Mouse (Mus musculus): Measurements from ENCODE around the gene Prkab2.

The Prkab2 gene

DNA sequence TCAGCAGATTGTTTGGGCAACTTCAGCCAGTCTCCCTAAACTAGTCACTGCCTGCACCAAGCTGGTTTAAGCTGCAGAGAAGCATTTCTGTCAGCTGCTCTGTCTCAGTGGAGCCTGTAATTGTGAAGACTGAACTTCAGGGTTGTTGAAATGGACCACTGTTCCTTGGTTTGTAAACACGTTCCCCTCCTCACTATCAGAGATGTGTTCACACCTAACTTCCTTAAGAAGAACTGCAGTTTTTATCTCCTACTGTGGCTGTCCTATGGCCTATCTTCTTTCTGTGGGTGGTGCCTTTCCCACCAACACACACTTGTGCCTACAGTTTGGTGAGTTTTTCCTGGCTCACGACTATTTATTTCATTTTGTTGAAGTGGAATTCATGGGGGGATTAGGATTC, 31.3 kb downstream of the Prkab2 start:
- no peak for DNase-seq (ENCODE audit: inconsistent age in 2 of 2, low spot score in 1 of 2)

DNA sequence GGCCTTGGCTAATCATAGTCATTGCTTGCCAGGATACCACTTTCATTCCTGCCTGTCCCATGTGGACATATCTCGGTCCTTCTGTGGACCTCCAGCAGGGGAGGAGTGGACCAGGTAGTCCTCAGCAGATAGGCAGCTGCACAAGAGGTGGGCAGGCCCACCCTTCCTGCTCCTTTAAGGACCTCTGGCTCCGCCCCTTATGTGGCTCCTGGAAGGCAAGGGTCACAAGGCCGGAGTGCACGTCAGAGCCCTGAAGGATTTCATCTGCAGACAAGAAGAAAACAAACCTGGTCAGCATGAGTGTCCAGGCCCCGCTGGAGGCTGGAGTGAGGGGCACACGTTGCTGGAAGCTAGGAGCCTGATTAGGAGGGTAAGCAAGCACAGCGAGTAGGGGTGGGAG, 32.6 kb downstream of the Prkab2 start:
- peak in 1 of 2 experiments; percentile 32 for DNase-seq (ENCODE audit: inconsistent age in 2 of 2, low spot score in 1 of 2)

DNA sequence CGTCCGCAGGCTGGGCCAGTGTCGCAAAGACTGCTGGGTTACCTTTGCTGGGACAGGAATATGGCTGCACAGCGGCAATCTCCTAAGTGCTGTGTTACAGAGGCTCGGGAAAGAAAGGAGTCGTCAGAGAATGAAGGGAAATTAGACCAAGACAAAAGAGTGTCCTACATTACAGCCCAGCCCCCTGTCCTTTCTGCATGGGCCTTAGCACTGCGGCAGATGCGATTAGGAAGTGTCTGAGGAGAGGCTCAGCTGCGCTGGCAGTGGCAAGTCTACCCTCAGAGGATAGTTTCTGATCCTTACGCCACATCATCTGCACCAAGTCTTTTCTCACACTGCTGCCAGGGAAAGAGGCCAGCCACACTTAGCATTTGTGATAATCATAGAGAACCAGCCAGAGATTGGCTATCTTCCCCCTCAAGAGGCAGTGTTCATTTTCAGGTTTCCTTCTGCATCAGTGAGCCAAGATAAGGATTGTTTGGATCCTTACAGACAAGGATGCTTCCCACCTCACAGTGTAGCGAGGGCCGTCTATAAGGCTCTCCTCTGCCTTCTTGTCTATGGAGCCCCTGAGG, 33.5 kb downstream of the Prkab2 start:
- DNase-seq (ENCODE audit: inconsistent age in 2 of 2, low spot score in 1 of 2): no peak

DNA sequence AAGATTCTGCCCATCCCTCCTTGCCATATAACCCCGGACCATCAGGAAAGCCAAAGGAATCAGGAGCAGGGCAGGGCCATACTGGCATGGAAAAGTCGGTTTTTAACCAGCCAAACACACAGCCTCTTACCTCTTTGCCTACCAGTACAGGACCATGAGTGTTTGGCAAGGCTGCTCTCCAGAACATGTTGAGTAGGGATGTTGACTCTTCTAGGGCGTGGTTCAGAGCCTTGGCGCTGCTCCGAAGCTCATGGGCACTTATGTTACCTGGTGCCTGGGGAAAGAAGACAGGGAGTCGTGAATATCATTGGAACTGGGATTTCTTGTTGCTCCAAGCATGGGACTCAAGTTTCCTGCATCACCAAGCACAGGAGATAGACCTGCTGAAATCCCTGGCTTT, 35.8 kb downstream of the Prkab2 start:
- no peak for DNase-seq (ENCODE audit: inconsistent age in 2 of 2, low spot score in 1 of 2)

DNA sequence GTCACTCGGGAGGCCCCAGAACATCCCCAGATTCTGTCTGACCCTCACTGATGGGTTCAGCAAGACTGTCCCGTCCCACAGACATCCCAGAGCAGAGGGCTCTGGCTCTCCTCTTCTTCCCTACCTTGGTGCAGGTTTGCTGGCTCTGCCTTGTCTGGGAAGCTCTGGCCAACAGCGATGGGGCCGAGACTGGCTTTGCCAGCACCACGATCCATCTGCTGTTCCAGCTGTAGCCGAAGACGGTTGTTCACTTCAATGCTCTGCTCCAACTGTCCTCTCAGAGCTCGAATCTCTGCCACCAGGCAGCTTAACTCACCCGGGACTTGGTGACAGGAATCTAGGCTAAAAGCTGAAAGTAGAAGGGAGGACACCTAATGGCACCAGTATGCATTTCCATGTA, 38.9 kb downstream of the Prkab2 start:
- no peak for DNase-seq (ENCODE audit: inconsistent age in 2 of 2, low spot score in 1 of 2)

DNA sequence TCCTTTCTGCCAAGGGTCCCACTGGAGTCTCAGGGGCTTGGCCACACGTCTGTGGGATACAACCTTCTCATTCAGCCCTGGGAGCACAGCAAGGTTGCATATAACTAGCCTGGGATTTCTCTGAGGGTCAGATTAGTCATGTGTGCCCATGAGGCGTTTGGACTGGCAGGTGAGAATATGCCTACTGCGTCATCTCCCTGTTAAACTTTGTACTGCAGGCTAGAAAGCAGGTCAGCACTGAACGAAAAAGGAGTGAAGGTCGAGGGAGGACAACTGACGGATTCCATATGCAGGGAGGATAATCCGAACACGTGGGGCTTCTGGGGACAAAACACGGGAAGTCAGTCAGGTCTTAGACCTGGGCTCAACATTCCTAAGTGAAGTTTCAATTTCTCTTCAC, 39.3 kb downstream of the Prkab2 start:
- DNase-seq (ENCODE audit: inconsistent age in 2 of 2, low spot score in 1 of 2): no peak

DNA sequence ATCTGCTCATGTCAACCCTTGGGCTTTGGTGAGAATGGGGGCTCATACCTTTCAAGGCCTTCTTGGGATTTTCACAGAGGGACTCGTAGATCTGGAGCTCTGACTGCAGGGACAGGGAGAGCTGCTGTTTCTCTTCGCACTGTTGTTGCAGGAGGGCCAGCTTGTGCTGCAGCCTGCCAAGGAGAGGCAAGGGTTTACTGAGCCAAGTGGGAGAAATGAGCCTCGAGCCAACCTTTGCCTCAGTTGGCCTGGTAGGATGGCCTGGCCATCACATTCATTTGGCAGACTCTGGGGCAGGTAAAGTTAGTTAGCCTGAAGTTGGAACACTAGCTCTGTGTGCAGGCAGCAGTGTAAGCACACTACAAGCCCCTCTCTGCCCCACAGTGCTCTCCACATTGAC, 41.1 kb downstream of the Prkab2 start:
- peak in 1 of 2 experiments; percentile 44 for DNase-seq (ENCODE audit: inconsistent age in 2 of 2, low spot score in 1 of 2)

DNA sequence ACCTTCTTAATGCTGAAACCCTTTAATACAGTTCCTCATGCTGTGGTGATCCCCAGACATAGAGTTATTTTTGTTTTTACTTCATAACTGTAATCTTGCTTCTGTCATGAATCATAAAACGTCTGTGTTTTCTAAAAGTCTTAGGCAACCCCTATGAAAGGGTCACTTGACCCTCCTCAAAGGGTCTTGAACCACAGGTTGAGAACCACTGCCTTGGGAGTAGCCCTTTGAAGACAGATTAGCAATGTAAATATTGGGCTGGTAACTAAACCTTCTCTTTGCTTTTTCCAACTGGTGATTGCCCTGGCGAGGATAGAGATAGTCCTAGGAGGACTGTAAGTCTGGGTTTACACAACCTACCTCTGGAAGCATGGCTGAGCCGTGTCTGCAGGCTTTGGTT, 43.2 kb downstream of the Prkab2 start:
- no peak for DNase-seq (ENCODE audit: inconsistent age in 2 of 2, low spot score in 1 of 2)

DNA sequence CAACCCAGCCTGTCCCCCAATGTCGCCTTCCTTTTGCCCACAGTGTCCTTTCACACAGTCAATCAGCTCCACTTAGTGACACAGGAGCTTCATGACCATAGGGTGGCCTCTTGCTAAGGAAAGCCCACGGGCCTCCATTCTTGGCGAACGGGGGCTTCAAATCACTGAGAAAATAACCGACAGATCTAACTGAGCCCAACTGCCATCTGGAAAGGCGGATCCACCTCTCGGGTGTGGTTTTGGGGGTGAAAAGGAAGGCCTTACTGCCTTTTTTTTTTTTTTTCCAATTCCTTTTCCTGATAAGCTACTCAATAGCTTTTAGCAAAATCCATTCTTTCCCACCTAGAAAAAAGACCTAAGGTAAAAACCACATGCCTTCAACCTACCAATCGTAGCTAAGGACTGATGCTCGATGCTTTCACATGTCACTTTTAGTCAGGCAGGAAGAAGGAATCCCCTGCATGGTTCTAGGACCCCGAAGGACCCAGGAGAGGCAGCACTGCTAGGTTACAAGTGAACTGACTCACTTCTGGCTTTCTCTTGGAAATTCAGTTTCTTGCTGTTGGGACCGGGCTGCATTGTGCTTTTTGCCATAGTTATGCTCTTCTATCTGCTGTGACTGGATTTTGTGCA, 44.6 kb downstream of the Prkab2 start:
- DNase-seq (ENCODE audit: inconsistent age in 2 of 2, low spot score in 1 of 2): no peak

DNA sequence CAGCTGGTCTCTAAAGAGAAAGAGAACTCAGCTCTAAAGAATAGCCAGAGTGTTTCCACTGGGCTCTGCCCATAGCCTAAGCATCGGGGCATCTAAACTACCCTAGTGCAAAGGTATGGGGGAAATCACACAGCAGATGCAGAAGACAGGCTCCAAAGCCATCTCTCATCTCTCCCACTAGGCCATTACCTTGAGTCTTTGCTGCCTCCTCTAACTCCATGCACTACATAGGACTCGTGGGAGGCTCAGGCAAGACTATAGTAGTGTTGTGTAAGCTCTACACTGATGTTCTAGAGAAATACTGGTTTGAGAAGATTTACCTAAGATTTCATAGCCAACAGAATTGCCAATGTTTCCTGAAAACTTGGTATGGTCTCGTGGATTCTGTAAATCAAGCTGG, 47.5 kb downstream of the Prkab2 start:
- DNase-seq (ENCODE audit: inconsistent age in 2 of 2, low spot score in 1 of 2): no peak

DNA sequence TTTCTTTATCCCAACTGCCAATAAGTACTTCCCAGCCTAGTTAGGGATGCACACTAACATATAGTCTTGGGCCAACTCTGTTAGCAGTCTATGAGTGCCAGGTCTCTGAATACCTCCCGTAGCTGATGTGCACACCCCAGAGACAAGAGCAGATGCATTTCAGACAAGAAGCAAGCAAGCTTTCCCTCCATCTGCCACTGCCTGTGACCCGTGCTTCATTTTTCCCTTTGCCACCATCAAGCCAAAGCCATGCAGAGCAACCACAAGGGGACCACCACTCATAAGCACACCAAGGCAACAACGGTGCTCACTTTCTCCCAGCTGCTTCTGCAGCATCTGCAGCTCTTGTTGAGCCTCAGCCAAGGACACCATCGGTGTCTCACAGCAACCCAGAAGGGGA, 48.6 kb downstream of the Prkab2 start:
- DNase-seq (ENCODE audit: inconsistent age in 2 of 2, low spot score in 1 of 2): no peak

DNA sequence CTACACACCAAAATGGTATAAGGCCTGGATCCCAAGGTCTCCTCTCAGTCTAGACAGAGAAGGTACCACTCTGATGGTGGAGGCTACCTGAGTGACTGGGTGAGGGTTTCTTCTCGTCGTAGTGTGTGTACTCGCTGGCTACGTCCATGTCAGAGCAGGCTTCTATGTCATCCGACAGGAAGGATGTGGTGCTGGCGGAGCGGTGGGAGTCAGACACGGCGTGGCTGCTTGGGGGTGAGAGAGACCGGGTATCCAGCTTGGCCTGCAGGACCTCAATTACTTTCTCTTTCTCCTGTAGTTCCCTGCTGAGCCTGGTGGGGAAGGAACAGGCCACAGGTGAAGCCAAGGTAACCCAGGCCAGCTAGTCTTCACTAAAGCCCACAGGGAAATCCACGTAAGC, 52.1 kb downstream of the Prkab2 start:
- no peak for DNase-seq (ENCODE audit: inconsistent age in 2 of 2, low spot score in 1 of 2)

DNA sequence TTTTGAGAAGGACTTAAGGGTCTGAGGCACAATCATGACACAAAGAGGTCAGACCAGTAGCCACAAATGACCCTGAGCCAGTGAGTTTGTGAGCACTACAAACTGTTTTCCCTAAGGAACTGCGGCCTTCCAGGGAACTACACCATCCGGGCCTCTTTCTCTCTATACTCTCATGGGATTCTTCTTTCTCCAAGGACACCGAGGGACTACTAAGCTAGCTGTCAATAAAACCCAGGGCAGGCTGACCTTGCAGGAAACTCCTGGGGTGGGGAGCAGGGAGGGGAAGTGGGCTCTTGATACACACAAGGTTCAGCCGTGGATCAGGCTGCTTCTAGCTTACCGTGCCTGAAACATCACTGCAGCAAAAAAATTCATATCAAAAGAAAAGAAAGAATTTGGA, 52.9 kb downstream of the Prkab2 start:
- peak; percentile 10 to 46 for DNase-seq (ENCODE audit: inconsistent age in 2 of 2, low spot score in 1 of 2)

DNA sequence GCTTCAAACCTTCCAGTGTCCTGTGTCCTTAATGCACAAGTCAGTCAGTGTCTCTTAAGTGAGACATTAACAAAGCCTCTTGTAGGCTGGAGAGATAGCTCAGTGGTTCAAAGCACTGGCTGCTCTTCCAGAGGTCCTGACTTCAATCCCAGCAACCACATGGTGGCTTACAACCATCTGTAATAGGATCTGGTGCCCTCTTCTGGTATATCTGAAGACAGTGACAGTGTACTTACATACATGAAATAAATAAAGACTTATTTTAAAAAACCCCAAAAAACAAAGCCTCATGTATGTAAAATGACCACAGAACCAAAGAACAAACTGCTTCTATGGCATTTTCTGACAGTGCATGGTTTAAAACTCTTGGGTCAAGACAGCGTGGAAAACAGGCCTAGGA, 57.9 kb downstream of the Prkab2 start:
- DNase-seq (ENCODE audit: inconsistent age in 2 of 2, low spot score in 1 of 2): no peak

DNA sequence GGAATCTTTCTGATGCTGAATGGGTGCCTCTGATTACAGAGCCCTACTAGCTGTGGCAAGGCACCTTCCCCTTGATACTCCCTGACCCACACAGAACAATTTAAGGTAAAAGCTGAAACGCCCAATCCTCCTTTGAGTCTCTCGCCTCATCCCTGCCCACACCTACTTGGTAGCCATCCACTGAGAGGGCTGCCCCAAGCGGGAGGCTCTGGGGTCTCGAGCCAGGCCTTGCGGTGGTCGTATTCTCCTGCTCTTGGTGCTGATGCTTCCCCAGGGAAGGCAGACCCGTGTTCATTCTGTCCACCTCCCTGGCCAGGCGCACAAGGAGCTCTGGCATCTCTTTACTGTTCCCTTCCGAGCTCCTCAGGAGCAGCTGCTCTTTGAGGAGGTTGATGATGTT, 61.1 kb downstream of the Prkab2 start:
- no peak for DNase-seq (ENCODE audit: inconsistent age in 2 of 2, low spot score in 1 of 2)
